In genomic region chr10:83727846-83728245, GRCm38 (mm10) we compare ENCODE assay signal across 18 mouse cellular contexts. TPM values are rescaled to one million over a fixed set of nuclear protein-coding genes. Genes with fewer than 3 reads are reported as not detected.
"Had no signal": no experiment of that assay in that cellular context is flagged by ENCODE, and none has a peak within 500 bp of the region (broad histone marks: within the 10 kb centered on the region; RNA-seq: fewer than 3 reads in every experiment).

No protein-coding gene starts in this region.

- H3K36me3 ChIP-seq: limb, embryonic 12.5 days; limb, embryonic 15.5 days; midbrain, embryonic 10.5 days; midbrain, embryonic 13.5 days; neural tube, embryonic 13.5 days had no signal

- H3K9me3 ChIP-seq: limb, embryonic 15.5 days; midbrain, embryonic 13.5 days; neural tube, embryonic 13.5 days had no signal

- H3K27me3 ChIP-seq: limb, embryonic 12.5 days; limb, embryonic 15.5 days; midbrain, embryonic 13.5 days; neural tube, embryonic 13.5 days had no signal

- DNase-seq: left cerebral cortex, postnatal 4 days; liver, postnatal 0 days; lung, embryonic 14.5 days; lung, postnatal 36 days; retina, postnatal 1 day; right cerebral cortex, postnatal 25 days had no signal

- H3K9ac ChIP-seq: limb, embryonic 12.5 days; limb, embryonic 15.5 days; liver, embryonic 14.5 days; liver, postnatal 0 days; lung, embryonic 14.5 days; midbrain, embryonic 13.5 days; neural tube, embryonic 13.5 days had no signal

- H3K27ac ChIP-seq: kidney, postnatal 0 days; limb, embryonic 12.5 days; limb, embryonic 15.5 days; liver, embryonic 14.5 days; midbrain, embryonic 10.5 days; midbrain, embryonic 13.5 days; neural tube, embryonic 13.5 days; stomach, postnatal 0 days had no signal

- H3K4me3 ChIP-seq: limb, embryonic 12.5 days; limb, embryonic 15.5 days; megakaryocyte, embryonic 14.5 days; midbrain, embryonic 10.5 days; midbrain, embryonic 13.5 days; myocyte; neural tube, embryonic 13.5 days had no signal

RNA-seq across cellular contexts. Expression of gene 1500009L16Rik, which starts 5.2 kb away (rescaled TPM):
- total RNA-seq: monocyte, adult 5-6 weeks; neutrophil, adult 5-6 weeks had no signal
- polyA plus RNA-seq: myocyte had no signal
